Mouse (Mus musculus): ENCODE data around the gene Ric8b. TPM values are rescaled to one million over a fixed set of nuclear protein-coding genes. Genes with fewer than 3 reads are reported as not detected.

Gene Ric8b
- polyA plus RNA-seq, 1 experiment from 2014 or later = 15.7 TPM

DNA sequence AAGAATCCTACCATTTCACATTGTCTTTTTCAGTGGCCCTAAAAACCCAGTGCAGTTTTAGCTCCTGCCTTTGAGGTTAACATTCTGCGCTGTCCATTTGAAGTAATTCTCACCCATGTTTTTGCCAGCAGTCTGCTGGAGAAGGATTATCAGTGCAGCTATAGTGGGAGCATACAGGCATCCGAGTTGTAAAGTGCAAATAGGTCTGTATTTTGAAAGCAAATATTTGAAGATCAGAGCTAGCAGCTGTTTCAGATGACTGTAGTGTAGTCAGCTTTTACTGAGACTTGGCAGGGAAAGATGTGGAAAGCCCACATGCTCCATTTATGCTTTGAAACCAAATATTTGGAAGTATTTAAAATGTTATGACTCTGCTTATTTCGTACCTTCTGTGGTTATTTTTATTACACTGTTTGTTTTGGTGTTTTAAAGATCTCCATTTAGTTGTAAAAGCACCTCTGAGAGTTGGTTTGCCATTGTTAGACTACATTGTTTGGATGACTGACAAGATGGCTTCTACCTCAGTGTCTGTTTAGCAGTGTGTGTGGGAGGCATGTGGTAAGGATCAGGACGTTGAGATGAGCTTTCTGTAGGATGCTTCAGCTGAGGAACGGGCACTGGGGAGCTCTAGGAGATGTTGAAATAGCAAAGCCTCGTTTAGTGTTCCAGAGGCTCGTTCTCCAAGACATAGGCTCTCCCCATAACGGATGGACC is 31.7 kb downstream of the Ric8b start:
- no peak overlapping the region for H3K9ac ChIP-seq (ENCODE audit: low read length)
- no peak overlapping the region for H3K4me3 ChIP-seq (ENCODE audit: low read length)
- peaks cover 12% of the 10 kb centered on the region for H3K36me3 ChIP-seq (ENCODE audit: control insufficient read depth, insufficient read depth)
- H3K27me3 ChIP-seq (ENCODE audit: control insufficient read depth, insufficient read depth, low read length) = no peaks in the 10 kb centered on the region
- H3K9me3 ChIP-seq (replicated peaks; ENCODE audit: control insufficient read depth, low read length) = no peaks in the 10 kb centered on the region
- 39% methylated on average over 8 of the region's 8 CpGs for WGBS
- no peak overlapping the region for H3K4me2 ChIP-seq (ENCODE audit: low read depth, low read length)
- peaks cover 12% of the 10 kb centered on the region for H3K4me1 ChIP-seq (ENCODE audit: control insufficient read depth, insufficient read depth, low read length)
- ATAC-seq (replicated peaks; ENCODE audit: extremely low read depth, insufficient read depth, low FRiP score) = no peak
- no peak overlapping the region for H3K27ac ChIP-seq (ENCODE audit: low read length)

DNA sequence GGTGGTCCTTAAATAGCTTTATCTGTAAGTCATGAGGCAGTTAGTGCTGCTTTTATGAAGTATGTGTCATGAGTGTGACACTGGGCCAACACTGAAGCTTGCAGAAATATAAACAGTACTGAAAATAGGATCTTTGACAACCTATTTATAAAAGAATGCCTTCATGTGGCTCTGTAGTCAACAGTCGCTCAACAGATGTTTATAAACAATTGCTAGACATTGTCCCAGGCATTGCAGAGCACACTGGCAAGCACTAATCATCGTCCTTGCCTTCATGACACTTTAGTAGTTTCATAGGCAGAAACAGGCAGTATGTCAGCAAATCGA is 32.2 kb downstream of the Ric8b start:
- Histone ChIP-seq H3K36me3 (ENCODE audit: control insufficient read depth, insufficient read depth) (peaks cover 12% of the 10 kb centered on the region), H3K9ac (ENCODE audit: low read length) (no peak overlapping the region), H3K27ac (ENCODE audit: low read length) (0 out of 2 replicates have a peak overlapping the region, but pooled peaks have one; percentile 20), H3K9me3 (replicated peaks; ENCODE audit: control insufficient read depth, low read length) (no peaks in the 10 kb centered on the region), H3K4me3 (ENCODE audit: low read length) (no peak overlapping the region), H3K4me1 (ENCODE audit: control insufficient read depth, insufficient read depth, low read length) (peaks cover 12% of the 10 kb centered on the region), H3K27me3 (ENCODE audit: control insufficient read depth, insufficient read depth, low read length) (no peaks in the 10 kb centered on the region), H3K4me2 (ENCODE audit: low read depth, low read length) (no peak overlapping the region)
- ATAC-seq (replicated peaks; ENCODE audit: extremely low read depth, insufficient read depth, low FRiP score) = no peak
- 72% methylated on average over 3 of the region's 3 CpGs for WGBS

DNA sequence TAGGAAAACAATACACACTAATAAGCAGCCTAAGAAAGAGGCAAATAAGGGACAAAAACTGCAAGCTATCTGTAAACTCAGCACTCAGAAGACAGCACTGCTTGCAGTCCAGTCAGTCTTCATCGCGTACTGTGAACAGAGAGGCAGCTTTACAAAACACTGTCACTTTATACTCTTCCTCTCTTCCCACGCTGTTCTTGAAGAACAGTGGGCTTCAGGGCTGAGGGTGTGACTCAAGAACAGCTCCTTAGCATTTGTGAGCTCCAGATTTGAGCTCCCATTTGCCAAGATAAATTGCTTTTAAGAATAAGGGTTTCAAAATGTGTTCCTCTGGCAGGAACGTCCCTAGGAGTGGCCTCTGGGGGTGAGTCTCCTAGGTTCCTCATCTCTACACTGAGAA is 33.0 kb downstream of the Ric8b start:
- no peak overlapping the region for H3K4me2 ChIP-seq (ENCODE audit: low read depth, low read length)
- H3K4me3 ChIP-seq (ENCODE audit: low read length) = no peak overlapping the region
- WGBS = 79% methylated on average over 4 of the region's 4 CpGs
- no peaks in the 10 kb centered on the region for H3K9me3 ChIP-seq (replicated peaks; ENCODE audit: control insufficient read depth, low read length)
- H3K4me1 ChIP-seq (ENCODE audit: control insufficient read depth, insufficient read depth, low read length) = peaks cover 12% of the 10 kb centered on the region
- H3K27ac ChIP-seq (ENCODE audit: low read length) = no peak overlapping the region
- H3K36me3 ChIP-seq (ENCODE audit: control insufficient read depth, insufficient read depth) = peaks cover 12% of the 10 kb centered on the region
- H3K9ac ChIP-seq (ENCODE audit: low read length) = no peak overlapping the region
- no peaks in the 10 kb centered on the region for H3K27me3 ChIP-seq (ENCODE audit: control insufficient read depth, insufficient read depth, low read length)
- ATAC-seq (replicated peaks; ENCODE audit: extremely low read depth, insufficient read depth, low FRiP score) = no peak

DNA sequence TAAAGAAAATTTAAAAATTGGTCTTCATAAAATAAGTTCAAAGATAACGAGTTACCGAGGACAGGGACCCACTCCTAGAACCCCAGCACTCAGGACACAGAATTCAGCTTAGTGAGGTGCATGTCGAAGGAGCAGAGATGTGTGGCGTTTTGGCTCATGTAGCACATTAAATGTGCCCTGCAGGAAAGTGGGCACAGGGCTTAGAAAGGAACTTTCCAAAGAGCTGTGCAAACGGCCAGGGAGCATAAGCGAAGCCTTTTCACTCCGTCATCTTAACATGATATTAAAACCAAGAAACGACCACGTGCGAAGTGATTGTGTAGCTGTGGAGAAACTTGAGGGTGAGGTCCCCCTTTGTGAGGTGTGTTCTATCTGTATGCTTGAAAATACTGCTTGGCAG is 36.8 kb downstream of the Ric8b start:
- Histone ChIP-seq H3K4me2 (ENCODE audit: low read depth, low read length) (no peak overlapping the region), H3K4me1 (ENCODE audit: control insufficient read depth, insufficient read depth, low read length) (peaks cover 8% of the 10 kb centered on the region), H3K27ac (ENCODE audit: low read length) (no peak overlapping the region), H3K36me3 (ENCODE audit: control insufficient read depth, insufficient read depth) (peaks cover 3% of the 10 kb centered on the region), H3K9ac (ENCODE audit: low read length) (no peak overlapping the region), H3K4me3 (ENCODE audit: low read length) (no peak overlapping the region), H3K27me3 (ENCODE audit: control insufficient read depth, insufficient read depth, low read length) (no peaks in the 10 kb centered on the region), H3K9me3 (replicated peaks; ENCODE audit: control insufficient read depth, low read length) (no peaks in the 10 kb centered on the region)
- ATAC-seq (replicated peaks; ENCODE audit: extremely low read depth, insufficient read depth, low FRiP score) = no peak
- WGBS = 93% methylated on average over 10 of the region's 10 CpGs

DNA sequence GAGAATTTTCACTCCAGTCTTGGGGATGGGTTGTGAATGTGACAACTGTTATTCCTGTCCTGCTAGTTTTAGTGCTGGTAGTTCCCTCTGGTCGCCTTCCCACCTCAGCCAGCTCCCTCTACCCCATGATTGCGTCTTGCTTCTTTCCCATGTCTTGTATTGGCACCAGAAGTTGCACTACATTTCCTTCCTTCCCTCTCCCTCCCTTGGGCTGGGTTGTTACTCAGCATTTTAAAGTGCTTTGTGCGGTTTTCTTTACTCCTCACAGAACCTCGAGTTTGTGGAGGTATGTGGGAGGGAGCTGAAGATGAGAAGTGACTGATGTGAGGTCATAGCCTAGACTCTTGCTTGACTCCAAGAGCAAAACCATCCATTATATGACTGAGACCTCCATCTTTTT is 38.8 kb downstream of the Ric8b start:
- H3K4me1 ChIP-seq (ENCODE audit: control insufficient read depth, insufficient read depth, low read length) = no peaks in the 10 kb centered on the region; the same call in 1 of the 2 replicates
- H3K27me3 ChIP-seq (ENCODE audit: control insufficient read depth, insufficient read depth, low read length) = no peaks in the 10 kb centered on the region
- H3K4me2 ChIP-seq (ENCODE audit: low read depth, low read length) = no peak overlapping the region
- no peak for ATAC-seq (replicated peaks; ENCODE audit: extremely low read depth, insufficient read depth, low FRiP score)
- 63% methylated on average over 4 of the region's 4 CpGs for WGBS
- H3K36me3 ChIP-seq (ENCODE audit: control insufficient read depth, insufficient read depth) = peaks cover 3% of the 10 kb centered on the region
- no peak overlapping the region for H3K9ac ChIP-seq (ENCODE audit: low read length)
- H3K9me3 ChIP-seq (replicated peaks; ENCODE audit: control insufficient read depth, low read length) = no peaks in the 10 kb centered on the region
- H3K27ac ChIP-seq (ENCODE audit: low read length) = no peak overlapping the region
- H3K4me3 ChIP-seq (ENCODE audit: low read length) = no peak overlapping the region

DNA sequence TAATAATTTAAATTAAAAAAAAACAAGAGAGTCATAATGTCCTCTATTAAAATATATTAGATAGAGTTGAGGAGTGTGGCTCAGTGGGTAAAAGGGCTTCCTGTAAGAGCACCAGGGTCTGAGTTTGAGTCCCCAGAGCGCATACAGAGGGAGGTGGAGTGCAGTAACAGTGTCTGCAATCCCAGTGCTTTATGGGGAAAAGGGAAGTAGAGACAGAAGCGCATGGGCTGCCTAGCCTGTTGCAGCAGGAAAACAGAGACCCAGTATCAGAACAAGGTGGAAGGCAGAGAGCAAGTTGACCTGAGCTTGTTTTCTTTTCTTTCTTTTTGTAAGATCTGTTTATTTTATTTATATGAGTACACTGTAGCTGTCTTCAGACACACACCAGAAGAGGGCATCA is 41.2 kb downstream of the Ric8b start:
- 90% methylated on average over 2 of the region's 2 CpGs for WGBS
- Histone ChIP-seq H3K27me3 (ENCODE audit: control insufficient read depth, insufficient read depth, low read length) (no peaks in the 10 kb centered on the region), H3K4me1 (ENCODE audit: control insufficient read depth, insufficient read depth, low read length) (no peaks in the 10 kb centered on the region; the same call in none of the 2 replicates), H3K9me3 (replicated peaks; ENCODE audit: control insufficient read depth, low read length) (no peaks in the 10 kb centered on the region), H3K27ac (ENCODE audit: low read length) (no peak overlapping the region), H3K4me2 (ENCODE audit: low read depth, low read length) (no peak overlapping the region), H3K4me3 (ENCODE audit: low read length) (no peak overlapping the region), H3K9ac (ENCODE audit: low read length) (no peak overlapping the region), H3K36me3 (ENCODE audit: control insufficient read depth, insufficient read depth) (peaks cover 3% of the 10 kb centered on the region)
- no peak for ATAC-seq (replicated peaks; ENCODE audit: extremely low read depth, insufficient read depth, low FRiP score)

DNA sequence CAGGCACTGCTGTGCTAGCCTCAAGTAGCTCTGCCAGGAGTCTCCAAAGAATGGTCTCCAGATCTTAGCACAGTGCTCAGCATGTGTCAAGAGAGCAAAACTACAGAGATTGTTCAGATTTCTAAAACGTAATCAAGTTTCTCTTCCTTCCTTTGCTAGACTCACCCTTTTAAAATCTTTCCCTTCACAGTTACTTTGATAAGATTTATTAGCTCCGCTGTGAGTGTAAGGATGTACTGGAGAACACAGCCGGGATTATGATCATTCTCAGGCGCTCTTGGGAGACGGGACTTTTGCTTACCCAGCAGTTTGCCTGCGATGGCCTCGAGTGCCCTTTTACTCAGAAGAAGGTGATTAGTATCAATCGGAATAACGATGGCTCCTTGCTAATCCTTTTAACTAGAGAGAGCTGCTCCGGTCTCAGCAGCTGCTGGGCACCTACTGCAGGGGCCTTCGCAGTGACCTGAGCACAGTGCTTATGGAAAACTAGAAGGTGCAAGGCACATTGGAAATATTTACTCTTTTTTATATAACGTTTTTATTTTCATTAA is 43.0 kb downstream of the Ric8b start:
- WGBS = 61% methylated on average over 12 of the region's 12 CpGs
- no peaks in the 10 kb centered on the region for H3K27me3 ChIP-seq (ENCODE audit: control insufficient read depth, insufficient read depth, low read length)
- H3K27ac ChIP-seq (ENCODE audit: low read length) = no peak overlapping the region
- H3K4me2 ChIP-seq (ENCODE audit: low read depth, low read length) = no peak overlapping the region
- no peak for ATAC-seq (replicated peaks; ENCODE audit: extremely low read depth, insufficient read depth, low FRiP score)
- no peaks in the 10 kb centered on the region; the same call in none of the 2 replicates for H3K4me1 ChIP-seq (ENCODE audit: control insufficient read depth, insufficient read depth, low read length)
- H3K9ac ChIP-seq (ENCODE audit: low read length) = no peak overlapping the region
- H3K4me3 ChIP-seq (ENCODE audit: low read length) = no peak overlapping the region
- no peaks in the 10 kb centered on the region for H3K9me3 ChIP-seq (replicated peaks; ENCODE audit: control insufficient read depth, low read length)
- H3K36me3 ChIP-seq (ENCODE audit: control insufficient read depth, insufficient read depth) = peaks cover 3% of the 10 kb centered on the region

DNA sequence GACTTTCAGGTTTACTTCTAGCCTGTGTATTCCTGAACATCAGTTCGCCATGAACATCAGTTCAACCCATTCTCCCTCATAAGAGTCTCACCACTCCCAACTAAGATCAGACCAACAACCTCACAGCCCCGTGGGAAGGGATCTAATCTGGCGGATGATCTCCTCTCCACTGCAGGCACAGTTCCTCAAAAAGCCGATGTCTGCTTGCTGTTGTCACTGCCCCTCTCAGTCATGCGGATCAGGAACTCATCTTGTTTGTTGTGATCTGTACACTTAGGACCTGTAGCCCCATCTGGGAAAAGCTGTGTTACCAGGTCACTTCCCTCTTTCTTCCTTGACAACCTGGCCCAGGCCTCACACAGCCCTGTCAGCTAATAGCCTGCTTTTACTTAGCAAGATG is 45.7 kb downstream of the Ric8b start:
- Histone ChIP-seq H3K4me1 (ENCODE audit: control insufficient read depth, insufficient read depth, low read length) (peaks cover 19% of the 10 kb centered on the region), H3K4me2 (ENCODE audit: low read depth, low read length) (no peak overlapping the region), H3K36me3 (ENCODE audit: control insufficient read depth, insufficient read depth) (peaks cover 1% of the 10 kb centered on the region), H3K4me3 (ENCODE audit: low read length) (no peak overlapping the region), H3K9me3 (replicated peaks; ENCODE audit: control insufficient read depth, low read length) (no peaks in the 10 kb centered on the region), H3K27ac (ENCODE audit: low read length) (no peak overlapping the region), H3K27me3 (ENCODE audit: control insufficient read depth, insufficient read depth, low read length) (no peaks in the 10 kb centered on the region), H3K9ac (ENCODE audit: low read length) (no peak overlapping the region)
- 75% methylated on average over 5 of the region's 5 CpGs for WGBS
- ATAC-seq (replicated peaks; ENCODE audit: extremely low read depth, insufficient read depth, low FRiP score) = no peak

DNA sequence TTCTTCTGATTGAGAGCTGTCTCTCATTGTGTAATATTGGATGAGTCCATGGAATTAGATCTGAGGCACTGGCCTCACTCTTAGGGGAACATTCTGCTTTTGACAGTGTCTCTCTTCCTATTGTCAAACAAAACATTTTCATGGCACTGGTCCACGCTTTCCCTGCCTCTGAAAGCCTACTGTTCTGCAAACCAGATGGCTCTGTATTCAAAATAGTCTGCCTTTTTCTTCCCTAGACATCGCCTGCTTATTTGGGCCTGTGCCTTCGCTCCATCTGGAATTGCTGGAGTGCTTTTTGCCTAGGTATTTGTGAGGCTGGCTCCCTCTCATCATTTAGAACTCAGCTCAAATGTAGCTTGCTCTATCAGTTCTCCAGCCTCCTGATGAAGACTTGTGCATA is 46.3 kb downstream of the Ric8b start:
- Histone ChIP-seq H3K4me3 (ENCODE audit: low read length) (no peak overlapping the region), H3K4me1 (ENCODE audit: control insufficient read depth, insufficient read depth, low read length) (peaks cover 23% of the 10 kb centered on the region), H3K9me3 (replicated peaks; ENCODE audit: control insufficient read depth, low read length) (no peaks in the 10 kb centered on the region), H3K4me2 (ENCODE audit: low read depth, low read length) (no peak overlapping the region), H3K36me3 (ENCODE audit: control insufficient read depth, insufficient read depth) (no peaks in the 10 kb centered on the region; the same call in 1 of the 2 replicates), H3K27me3 (ENCODE audit: control insufficient read depth, insufficient read depth, low read length) (no peaks in the 10 kb centered on the region), H3K9ac (ENCODE audit: low read length) (no peak overlapping the region), H3K27ac (ENCODE audit: low read length) (no peak overlapping the region)
- no peak for ATAC-seq (replicated peaks; ENCODE audit: extremely low read depth, insufficient read depth, low FRiP score)
- 83% methylated on average over 3 of the region's 3 CpGs for whole genome bisulfite sequencing

Data from heart, embryonic 16.5 days (tissue).